Mouse (Mus musculus) embryo, embryonic 10.5 days (tissue): ENCODE data around the gene Urgcp.

Experiments used
- DNase-seq: peaks from one replicate; pipeline ENCODE4 v3.0.0-alpha.2; 2015; ENCODE audit warnings: low spot score

The Urgcp gene

DNA sequence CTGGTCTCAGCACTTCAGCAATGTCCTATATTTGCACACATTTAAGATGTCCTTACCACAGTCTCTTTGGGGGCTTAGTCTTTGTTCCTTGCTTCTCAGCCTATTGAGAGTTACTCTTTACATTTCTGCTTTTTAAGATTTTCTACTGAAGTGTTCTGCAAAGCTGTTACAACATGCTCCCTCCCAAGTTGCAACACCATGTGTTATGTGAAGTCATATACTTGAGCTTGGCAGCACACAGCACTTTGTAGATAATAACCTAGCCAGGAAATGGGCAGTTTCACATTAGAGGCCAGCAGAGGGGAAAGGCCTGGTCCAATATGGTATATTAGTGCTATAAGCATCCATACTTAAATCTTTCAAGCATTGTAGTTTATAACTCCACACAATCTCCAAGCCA lies 23.6 kb upstream of the Urgcp start:
- DNase-seq, result no peak

DNA sequence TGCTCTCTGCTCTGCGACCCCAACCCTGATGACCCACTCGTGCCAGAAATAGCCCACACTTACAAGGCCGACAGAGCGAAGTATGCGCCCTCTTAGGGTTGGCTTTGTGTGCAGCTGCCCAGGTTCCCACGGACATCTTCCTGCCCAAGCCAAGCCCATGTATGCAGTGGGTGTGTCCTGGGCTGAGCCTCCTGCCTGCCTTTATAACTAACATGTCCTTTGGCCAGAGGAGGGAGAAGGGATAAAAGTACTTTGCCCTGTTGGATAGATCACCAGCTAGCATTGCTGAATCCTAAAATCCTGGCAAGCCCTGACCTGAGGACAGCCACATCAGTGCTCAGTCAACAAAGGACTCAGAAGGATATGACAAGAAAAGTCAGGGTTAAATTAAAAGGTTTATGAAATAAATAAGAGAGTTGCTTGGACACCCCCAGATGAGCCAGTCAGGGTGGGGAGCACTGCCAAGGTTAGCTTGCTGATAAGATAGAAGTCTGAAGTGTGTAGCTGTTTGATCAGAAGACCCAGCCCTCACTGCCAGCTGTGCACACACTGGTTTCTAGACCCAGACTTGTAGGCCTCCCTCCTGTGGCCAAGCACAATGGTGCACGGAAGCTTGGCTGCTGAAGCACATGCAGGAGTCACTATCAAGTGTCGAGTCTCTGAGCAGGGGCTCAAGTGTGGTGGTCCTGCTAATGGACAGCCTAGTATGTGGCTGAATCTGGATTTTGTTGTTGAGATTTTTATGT lies 20.2 kb upstream of the Urgcp start:
- no peak for DNase-seq

DNA sequence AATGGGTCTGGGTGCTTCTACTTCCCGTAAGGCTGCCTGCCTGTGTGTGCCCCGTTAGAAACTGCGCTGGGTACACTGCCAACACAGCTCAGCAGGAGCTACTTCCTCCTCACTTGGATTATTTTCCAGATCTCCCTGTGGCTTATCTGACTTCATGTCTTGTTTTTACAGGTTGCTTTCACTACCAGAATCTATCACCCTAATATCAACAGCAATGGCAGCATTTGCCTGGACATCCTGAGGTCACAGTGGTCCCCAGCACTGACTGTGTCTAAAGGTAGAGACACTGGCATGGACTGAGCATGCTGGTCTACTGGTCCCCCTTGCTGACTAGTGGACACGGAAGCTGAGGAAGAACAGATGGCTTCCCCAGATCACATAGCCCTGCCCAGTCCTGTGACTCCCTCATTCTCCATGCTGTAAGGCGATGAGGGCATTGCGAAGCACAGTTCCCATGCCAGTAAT lies 17.9 kb upstream of the Urgcp start:
- DNase-seq, result no peak

DNA sequence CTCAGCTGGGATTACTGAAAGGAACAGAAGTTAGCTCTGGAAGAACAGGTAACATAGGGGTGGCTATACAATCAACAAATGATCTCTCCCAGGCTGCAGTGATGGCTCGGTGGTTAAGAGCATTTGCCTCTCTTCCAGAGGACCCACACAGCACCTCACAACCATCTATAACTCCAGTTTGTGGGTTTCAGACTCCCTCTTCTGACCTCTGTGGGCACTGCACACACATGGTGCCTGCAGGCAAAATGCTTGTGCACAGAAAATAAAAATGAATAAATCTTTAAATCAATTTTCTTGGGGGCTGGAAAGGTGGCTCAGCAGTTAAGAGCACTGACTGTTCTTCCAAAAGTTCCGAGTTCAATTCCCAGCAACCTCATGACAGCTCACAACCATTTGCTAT lies 16.3 kb upstream of the Urgcp start:
- peak; percentile 15 for DNase-seq

DNA sequence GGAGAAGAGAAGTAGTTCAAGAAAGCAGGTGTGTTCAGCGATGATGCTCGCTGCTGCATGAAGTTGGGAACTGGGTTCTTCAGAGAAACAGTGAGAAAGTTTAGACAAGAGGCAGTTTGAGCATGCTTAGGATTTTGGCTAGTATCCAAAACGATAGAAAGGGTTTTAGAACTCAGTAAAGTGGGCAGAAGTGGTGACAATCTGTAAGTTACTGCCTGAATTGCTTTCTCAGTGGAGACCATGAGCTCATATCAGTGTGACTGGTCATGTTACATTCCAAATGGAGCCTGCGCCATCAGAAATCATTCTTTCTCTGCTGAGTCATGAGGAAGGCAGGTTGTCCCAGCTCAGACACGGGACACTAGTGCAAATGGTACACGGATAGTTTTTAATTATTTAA lies 3.8 kb upstream of the Urgcp start:
- no peak for DNase-seq

DNA sequence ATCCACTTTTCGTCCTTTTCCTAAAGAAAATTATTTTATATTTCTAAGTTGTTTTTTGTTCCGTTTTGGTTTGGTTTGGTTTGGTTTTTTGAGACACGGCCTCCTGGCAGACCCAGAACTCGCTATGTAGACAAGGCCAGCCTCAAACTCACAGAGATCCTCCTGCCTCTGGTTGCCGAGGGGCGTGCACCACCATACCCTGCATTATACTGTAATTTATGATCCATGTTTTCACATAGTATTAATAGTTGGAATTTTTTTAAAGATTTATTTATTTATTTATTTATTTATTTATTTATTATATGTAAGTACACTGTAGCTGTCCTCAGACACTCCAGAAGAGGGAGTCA lies 432 bp upstream of the Urgcp start:
- no peak for DNase-seq

DNA sequence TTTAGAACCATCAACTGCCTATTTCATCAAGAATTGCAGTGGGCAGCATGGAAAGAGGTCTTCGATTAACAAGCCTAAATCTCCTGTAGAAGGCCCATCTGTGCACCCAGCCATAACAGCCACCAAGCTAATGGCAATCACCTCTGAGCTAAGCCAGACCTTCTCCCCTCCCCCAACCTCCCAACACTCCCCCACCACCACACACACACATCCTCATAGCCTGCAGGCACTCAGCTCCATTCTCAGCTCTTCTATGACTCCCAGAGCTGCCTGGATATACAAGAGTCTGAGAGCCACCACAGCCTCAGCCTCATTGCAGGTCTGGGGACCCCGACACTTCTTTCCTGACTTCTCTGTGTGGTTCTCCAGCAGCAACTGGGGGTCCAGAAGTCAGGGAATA lies 8.4 kb downstream of the Urgcp start:
- DNase-seq, result no peak

DNA sequence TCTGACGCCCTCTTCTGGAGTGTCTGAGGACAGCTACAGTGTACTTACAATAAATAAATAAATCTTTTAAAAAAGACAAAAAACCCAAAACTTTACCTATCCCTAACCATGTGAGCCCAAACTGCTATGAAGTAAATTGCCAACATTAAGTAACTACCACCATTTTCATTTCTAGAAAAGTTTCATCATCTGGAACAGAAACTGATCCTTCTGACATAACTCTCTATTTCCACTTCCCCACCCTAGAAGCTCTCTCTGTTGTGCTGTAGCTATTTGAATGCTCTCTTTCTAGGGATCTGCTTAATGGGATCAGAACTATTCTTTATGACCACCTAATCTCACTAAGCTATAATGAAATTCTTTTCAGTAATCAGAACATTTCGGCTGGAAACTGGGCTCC lies 17.2 kb downstream of the Urgcp start:
- DNase-seq, result no peak

DNA sequence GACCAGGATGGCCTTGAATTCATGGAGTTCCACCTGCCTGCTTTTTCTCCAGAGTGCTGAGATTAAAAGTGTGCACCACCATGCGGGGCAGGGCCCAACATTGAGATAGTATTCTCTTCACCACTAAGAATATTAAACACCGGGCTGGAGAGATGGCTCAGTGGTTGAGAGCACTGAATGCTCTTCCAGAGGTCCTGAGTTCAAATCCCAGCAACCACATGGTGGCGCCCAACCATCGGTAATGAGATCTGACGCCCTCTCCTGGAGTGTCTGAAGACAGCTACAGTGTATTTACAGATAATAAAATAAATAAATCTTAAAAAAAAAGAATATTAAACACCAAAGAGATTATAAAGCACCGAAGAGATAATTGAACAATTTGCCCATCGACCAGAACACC lies 20.1 kb downstream of the Urgcp start:
- DNase-seq, result peak; percentile 12

DNA sequence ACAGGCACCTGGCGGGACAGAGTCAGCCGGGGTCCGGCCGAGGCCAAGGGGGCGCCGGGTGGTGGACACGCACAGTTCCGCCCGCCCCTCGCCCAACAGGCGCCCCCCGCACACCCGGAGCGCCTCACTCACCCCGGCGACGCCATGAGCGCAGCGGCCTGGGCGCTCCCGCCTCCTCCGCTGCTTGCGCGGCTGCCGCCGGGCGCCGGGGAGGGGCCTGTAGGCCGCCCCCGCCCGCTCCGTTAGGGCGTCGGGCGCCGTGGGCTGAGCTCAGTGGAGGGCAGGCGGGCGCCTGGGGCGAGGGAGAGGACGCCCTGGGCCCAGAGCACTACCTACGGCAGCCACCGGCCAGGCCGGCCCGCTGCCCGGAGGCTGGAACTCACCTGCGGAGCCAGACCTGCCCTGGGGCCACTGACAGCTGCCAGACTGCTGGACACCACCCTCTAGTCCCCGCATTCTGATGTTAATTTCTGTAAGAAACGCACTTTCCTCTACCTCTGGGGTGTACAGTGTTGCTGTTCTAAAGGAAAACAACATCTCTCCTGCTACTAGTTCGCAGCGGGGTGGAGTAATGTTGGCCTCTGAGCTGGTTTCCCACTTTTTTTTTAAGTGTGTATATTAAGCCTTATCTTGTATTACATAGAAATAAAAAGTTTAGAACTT lies 21.1 kb downstream of the Urgcp start:
- peak; percentile 66 for DNase-seq

DNA sequence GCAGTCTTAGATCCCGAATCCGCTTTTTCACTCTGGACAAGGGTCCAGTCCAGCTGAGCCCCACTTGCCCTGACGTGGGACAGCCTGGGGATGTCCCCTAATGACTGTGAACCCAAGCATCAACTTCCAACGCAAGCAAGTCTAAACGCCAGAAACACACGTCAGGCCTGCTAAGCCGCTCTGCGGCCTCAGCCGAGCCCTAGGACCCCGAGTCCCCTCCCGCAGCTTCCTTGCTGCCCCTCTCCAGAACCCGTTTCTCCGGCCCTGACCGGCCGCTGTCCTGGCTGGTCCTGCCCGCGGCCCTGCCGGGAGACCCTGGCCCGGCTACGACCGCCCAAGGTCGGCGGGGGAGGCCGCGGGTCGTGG lies 21.6 kb downstream of the Urgcp start:
- DNase-seq, result peak; percentile 59

DNA sequence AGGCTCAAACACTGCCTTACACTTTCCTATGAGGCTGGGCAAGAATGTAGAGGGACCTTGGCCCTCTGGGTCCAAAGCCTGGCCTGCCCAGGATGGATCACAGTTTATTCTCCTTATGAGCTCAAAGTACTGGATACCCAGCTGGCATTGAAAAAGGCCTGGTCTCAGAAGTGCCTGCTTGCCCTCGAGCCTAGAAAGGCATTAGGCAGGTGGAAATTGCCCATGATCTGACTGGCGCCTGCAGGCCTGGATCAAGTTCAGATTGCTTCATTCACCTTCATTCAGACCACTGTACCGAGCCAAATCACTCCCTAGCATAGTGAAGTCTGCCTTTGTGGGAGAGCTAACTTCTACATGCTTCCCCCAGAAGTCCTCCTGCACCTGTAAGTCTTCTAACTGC lies 22.3 kb downstream of the Urgcp start:
- no peak for DNase-seq

DNA sequence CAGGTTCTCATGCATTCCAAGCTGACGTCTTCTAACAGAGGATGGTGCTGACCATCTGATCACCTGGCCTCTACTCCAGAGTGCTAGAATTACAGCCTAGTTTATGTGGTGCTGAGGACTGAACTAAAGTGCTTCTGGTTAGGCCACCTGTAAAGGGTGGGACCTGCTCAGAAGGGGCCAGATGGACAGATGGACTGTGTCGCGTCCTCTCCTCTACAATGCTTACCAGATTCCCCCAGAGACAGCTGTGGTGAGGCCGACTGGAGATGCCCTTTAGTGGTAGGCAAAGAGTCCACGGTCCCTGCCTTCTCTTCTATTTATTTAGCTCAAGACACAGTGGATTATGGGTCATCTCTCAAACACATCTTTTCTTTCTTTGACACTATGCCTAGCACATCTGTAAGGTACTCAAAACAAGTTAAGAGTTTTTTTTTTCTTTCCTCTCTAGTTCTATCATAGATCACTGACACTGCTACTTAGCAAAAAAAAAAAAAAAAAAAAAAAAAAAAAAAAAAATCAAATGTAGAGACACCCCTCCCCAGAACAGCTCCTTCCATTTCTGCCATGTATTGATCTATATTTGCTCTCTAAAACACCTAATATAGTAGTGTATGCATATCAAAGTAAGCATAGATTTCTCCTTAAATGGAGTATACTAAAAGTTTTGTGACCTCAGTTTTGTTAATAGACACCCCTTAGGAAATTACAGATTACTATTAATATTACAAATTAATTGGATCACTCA lies 23.1 kb downstream of the Urgcp start:
- DNase-seq, result no peak

DNA sequence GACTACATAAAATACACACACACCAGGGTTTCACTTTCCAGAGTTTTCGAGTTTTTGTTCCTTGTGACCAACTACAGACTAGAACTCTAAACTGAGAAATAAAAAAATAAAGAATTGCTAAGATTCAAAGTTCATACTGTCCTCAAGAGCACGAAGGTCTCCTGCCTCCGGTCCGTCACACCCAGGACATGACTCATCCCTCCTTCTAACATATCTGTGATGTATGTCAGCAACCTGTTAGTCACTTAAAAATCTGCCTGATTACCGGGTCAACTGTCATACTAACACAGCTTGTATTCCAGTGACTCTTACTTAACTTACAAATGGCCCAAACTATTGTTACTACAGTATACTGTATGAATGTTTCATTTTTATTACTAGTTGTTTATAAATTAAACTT lies 25.0 kb downstream of the Urgcp start:
- DNase-seq, result no peak

DNA sequence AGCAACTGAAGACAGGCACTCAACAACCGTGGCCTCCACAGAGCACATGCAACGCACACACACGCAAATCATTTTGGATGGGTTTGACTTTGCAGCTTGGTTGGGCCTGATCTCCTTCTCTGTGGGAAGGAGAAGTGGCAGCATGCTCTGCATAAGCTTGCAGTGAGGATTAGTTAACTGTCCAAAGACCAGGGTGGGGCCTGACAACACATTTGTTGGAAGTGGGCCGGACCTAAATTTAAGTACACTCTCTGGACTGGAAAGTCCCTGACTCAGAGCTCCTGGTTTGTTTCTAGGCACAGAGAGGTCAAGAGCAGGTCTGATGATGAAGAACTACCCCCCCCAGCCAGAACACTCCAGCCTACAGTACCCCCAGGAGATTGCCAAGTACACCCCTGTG lies 27.9 kb downstream of the Urgcp start:
- DNase-seq, result no peak

DNA sequence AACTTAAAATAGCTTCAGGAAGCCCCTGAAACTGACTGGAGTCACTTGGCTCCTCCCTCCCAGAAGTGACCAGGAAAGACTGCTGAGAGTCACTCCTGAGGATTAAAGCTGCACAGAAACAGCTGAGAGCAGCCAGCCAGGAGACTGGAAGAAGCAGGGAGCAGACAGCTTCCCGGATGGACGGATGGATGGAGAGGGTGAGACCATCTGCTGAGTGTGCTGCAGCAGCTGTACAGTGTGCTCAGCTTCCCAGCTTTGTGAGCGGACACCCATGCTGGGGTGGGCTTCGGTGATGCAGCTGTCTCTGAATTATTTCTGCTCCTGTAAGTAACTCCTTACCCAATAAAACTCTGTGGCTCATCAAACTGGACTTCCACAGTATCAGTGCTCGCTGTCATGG lies 29.8 kb downstream of the Urgcp start:
- DNase-seq, result no peak

DNA sequence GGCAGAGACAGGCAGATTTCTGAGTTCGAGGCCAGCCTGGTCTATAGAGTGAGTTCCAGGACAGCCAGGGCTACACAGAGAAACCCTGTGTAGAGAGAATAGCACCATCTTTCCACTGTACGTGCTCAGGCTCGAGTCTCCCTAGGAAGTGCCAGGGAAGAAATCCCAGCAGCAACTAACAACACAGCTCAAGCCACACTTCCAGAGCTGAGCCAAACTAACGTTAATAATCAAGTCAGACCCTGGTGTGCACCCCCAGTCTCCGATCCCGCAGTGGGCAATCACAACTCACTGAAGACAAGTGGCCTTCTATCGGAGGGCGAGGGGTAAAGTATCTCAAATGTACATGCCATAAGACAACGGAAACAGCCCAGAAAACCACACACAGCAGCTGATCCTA lies 32.6 kb downstream of the Urgcp start:
- DNase-seq, result no peak

DNA sequence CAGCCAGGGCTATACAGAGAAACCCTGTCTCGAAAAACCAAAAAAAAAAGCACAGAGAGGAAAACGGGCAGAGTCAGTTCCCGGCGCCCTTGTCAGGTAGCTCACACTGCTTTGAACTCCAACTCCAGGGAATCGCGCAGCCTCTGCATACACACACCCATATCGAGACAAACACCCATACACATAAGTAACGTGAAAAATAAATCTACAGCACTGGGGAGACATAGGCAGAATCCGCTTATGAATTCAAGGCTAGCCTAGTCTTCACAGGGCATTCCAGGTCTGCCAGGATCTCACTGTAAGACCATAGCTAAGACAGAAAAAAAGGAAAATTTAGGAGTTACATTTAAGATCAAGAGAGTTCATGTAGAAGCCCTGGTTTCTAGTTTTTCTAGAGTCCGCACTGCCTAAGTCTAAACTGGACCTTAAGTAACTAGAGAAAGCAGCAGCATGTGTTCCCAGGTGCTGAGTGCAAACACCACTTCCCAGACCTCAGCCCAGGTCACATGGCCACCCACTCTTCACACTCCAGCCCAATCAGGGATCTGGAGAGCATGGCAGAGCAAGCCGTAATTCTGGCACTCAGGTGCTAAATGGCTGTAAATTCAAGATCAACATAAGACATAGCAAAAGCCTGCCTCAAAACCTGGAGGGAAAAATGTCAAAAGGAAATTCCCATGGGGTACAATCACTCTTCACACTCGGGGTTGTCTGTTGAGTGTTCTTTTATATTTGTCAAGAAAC lies 43.4 kb downstream of the Urgcp start:
- no peak for DNase-seq

DNA sequence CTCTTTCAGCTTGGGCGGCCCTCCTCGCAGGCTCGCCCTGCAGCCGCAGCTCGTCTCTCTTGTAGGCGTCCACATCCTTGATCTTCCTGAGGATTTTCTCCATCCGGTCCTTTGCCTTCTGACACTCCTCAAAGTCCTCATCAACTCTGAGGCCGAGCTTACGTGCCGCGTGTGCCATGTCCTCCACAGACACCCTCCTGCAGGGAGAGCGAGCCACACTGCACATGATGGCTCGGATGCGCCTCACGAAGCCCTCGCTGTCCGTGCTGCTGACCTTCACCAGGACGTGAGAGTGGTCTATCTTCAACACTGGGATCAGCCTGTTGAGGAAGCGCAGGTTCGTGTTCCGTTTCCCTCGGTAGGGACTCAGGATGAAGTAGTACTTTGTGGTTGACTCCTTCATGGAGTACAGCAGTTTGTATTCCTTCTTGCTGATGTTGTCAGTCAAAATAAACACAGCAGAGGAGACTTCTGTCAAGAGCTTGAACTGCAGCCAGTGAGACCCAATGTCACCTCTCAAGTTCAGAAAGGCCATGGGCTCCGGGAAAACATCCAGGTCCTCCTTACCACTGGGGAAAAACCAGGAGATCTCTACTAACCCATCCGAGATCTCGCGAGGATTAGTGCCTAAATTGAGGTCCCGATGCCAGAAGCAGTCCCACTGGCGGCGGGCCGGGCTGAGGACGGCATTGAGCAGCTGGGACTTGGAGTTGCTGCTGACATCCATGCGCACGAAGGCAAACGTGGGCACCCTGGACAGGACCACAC lies 45.1 kb downstream of the Urgcp start:
- no peak for DNase-seq

DNA sequence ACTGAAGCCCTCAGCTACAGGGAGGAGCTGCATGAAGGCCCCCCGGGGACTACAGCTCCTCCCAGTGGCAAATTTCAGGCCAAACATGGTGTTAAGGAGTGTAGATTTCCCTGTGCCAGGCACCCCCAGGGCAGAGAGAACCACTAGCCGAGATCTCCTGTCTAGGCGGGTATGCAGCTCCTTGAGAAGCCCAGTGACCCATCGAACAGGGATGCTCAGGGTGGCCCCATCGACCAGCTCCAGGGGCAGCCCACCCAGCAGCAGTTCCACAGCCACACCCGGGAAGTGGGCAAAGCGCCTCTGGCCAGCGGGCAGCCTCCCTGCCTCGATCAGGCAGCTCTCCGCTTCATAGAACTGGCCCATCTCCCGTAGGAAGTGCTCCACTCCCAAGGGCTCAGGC lies 45.9 kb downstream of the Urgcp start:
- DNase-seq, result no peak

DNA sequence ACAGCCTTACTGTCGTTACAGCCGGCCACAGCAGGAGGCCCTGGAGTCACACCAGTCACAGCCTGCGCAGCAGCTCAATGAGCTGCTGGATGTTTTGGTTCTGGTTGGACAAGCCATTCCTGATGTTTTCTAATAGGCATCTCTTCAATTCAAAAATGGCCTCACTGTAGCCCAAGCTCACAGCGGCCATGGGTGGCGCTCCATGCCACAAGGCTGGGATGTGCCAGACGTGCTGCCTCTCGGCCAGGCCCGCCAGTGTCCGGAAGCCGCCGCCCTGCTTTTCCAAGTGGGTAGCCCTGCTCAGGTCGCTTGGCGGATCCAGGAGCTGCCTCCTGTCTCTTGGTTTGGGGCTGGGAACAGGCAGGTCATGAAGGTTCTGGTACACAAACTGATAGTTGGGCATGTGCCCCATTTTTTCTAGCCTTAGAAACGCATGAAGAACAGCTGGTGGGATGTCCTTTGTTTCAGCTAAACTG lies 46.5 kb downstream of the Urgcp start, which contains the start of gene Mrps24:
Mrps24 (minus strand) TSS at position 51 of the 476 bp plus-strand sequence.
- no peak for DNase-seq

DNA sequence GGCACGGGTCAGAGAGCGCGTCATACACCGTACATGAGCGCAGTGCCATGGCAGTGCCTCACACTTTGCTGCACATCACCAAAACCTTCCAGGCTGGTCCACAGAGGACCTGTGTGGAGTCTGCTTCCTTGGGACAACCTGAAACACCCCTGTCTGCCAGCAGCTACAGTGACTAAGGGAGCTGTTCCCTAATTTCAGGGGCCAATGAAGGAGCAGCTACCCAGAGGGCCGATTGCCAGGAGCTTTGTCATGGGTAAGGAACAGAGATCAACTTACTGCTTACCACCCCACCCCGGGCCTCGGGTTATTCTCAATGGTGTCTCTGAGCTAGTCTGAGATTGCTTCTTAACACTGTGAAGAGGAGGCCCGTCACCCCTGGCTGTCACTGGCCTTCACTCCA lies 47.0 kb downstream of the Urgcp start:
- DNase-seq, result no peak
